Mouse (Mus musculus) limb, embryonic 15.5 days (tissue): ENCODE data around the gene Pi4k2a. TPM values are rescaled to one million over a fixed set of nuclear protein-coding genes. Genes with fewer than 3 reads are reported as not detected.
A peak's percentile ranks its signal among the peaks of the same experiment; 100 is the strongest.

Experiments
- ATAC-seq: fragments of 200-750 bp; cut with Nextera tagmentation; 2 replicates; pipeline ENCODE4 v1.8.0; 2017; ENCODE audit warnings: low read depth, moderate TSS enrichment; ENCODE audit not compliant: insufficient number of reproducible peaks, low FRiP score, low TSS enrichment
- H3K27ac ChIP-seq: fragments of 300-500 bp; sonication (generic); 2 replicates; pipeline ENCODE4 v1.5.1; 2015; ENCODE audit warnings: moderate library complexity, mild to moderate bottlenecking, inconsistent platforms
- H3K27me3 ChIP-seq: fragments of 300-500 bp; sonication (generic); 2 replicates; pipeline ENCODE4 v1.6.1; 2015; ENCODE audit warnings: inconsistent platforms
- H3K36me3 ChIP-seq: fragments of 300-500 bp; sonication (generic); 2 replicates; pipeline ENCODE4 v1.6.1; 2015; ENCODE audit warnings: inconsistent platforms
- H3K4me1 ChIP-seq: fragments of 300-500 bp; sonication (generic); 2 replicates; pipeline ENCODE4 v1.6.1; 2015; ENCODE audit warnings: inconsistent platforms
- H3K4me2 ChIP-seq: fragments of 300-500 bp; sonication (generic); 2 replicates; pipeline ENCODE4 v1.6.1; 2015; ENCODE audit warnings: mild to moderate bottlenecking, inconsistent platforms
- H3K4me3 ChIP-seq: fragments of 300-500 bp; sonication (generic); 2 replicates; pipeline ENCODE4 v1.5.1; 2015; ENCODE audit warnings: mild to moderate bottlenecking, inconsistent platforms
- H3K9ac ChIP-seq: fragments of 300-500 bp; sonication (generic); 2 replicates; pipeline ENCODE4 v1.6.1; 2015; ENCODE audit warnings: inconsistent platforms
- H3K9me3 ChIP-seq: fragments of 300-500 bp; sonication (generic); 2 replicates; pipeline ENCODE4 v1.6.1; 2016; ENCODE audit warnings: inconsistent platforms
- WGBS: fragments of 180-500 bp; shearing (Covaris S2); methylation state at CpG from one replicate; pipeline ENCODE4 v1.1.7; 2015; 5-methylcytosine and 5-hydroxymethylcytosine counted together
- polyA plus RNA-seq: library from polyadenylated mRNA; unstranded; fragments of >200 nt; fragmentation: Nextera tagmentation; extraction: Ambion mirVana; gene quantifications from 2 replicates; pipeline ENCODE4 v1.2.1, GENCODE M21; 2015

Gene Pi4k2a
- polyA plus RNA-seq, 1 experiment from 2014 or later: 23.7 TPM

DNA sequence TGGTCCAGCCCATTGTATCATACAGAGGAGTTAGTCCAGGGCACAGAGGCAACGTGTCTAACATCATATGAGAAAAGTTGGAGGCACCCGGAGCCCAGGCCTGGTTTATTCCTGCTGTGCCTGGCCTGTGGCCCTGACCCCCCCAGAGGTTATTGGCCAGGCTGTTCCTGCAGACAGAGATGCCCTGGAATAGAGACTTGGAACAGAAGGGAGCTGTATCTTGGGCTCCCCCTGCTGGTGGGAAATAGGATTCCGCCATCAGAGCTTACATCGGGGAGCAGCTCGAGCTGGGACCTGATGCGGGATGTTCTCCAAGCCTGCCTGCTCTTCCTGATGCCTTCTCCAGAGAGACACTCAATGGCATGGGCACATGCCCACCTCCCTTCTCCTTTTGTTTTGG, 61.7 kb downstream of the Pi4k2a start:
- no peak overlapping the region for H3K4me2 ChIP-seq
- peak overlapping the region; percentile 69 for H3K27ac ChIP-seq
- H3K4me3 ChIP-seq: no peak overlapping the region
- peak; percentile 26; the same call in 1 of the 2 replicates for ATAC-seq
- no peaks in the 10 kb centered on the region for H3K9me3 ChIP-seq
- H3K4me1 ChIP-seq: peaks cover 48% of the 10 kb centered on the region
- no peaks in the 10 kb centered on the region for H3K27me3 ChIP-seq
- WGBS: 3% methylated on average over 6 of the region's 6 CpGs
- H3K9ac ChIP-seq: no peak overlapping the region
- peaks cover 13% of the 10 kb centered on the region for H3K36me3 ChIP-seq

DNA sequence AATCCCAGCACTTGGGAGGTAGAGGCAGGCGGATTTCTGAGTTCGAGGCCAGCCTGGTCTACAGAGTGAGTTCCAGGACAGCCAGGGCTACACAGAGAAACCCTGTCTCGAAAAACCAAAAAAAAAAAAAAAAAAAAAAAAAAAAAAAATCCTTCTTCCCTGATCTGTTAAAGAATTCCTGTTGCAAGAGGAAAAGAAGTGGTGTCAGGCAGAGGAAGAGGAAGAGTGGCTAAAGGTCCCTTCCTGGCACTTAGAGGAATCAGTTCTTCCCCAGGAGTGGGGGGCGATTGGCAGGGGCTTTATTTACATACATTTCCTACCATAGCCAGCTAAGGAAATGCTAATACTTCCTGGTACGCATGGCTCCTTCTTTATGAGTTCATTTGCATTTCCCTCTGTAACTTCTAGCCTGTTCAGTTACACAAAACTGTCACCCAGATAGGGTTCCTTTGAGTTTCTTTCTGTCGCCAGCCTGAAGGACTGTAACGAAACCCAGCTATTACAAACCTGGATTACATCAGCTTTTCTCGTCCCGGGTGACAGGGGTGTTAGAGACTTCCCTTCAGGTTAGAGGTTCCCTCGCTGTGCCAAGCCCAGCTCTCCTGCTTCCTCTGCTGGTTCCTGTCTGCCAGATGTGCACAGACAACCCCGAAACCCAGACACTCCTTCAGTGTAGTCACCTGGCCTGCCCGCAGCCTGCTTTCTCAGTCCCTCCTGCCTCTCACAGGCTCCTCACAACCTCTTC, 67.4 kb downstream of the Pi4k2a start:
- Histone ChIP-seq H3K4me3 (no peak overlapping the region), H3K4me2 (no peak overlapping the region), H3K36me3 (no peaks in the 10 kb centered on the region), H3K9me3 (no peaks in the 10 kb centered on the region), H3K4me1 (0 out of 2 replicates have a peak, but pooled peaks cover 3% of the 10 kb centered on the region), H3K27me3 (no peaks in the 10 kb centered on the region), H3K9ac (no peak overlapping the region), H3K27ac (no peak overlapping the region)
- ATAC-seq: no peak
- WGBS: 45% methylated on average over 12 of the region's 12 CpGs

DNA sequence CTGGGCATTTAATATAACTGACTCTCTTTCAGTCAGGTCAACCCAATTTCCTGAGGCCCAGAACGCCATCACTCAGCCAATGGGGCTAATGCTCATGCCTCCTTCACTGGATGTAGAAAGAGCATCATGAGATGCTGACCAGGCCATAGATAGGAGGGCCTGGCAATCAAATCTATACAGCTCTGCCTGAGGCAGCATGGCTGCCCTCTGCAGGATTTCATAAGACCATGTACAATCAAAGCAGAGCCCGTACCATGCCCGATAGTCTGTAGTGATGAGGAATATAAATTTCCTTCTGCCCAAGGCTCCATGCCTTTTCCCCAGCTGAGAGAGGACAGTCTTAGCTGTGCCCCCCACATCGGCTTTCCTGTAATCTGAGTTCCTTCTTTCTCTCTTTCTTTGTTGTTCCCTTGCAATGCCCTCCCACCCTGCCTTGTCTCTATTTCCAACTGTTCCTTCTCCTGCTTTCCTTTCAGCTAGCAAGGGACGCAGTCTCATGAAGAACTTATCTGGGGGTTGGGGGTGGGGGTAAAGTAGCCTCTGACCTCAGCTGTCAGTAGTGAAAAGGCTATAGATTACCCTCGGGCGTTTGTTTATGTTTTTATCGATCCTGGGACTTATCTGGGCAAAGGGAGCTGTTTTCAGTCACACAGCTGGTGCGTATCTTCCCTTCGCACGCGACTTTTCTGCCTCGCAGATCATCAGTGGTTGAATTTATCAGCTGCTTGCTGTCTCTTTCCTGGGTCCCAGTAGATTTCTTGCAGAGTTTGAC, 68.2 kb downstream of the Pi4k2a start:
- H3K36me3 ChIP-seq: no peaks in the 10 kb centered on the region
- no peak overlapping the region for H3K4me2 ChIP-seq
- ATAC-seq: no peak
- H3K9ac ChIP-seq: no peak overlapping the region
- H3K27me3 ChIP-seq: no peaks in the 10 kb centered on the region
- H3K27ac ChIP-seq: no peak overlapping the region
- H3K4me3 ChIP-seq: no peak overlapping the region
- H3K4me1 ChIP-seq: no peaks in the 10 kb centered on the region
- no peaks in the 10 kb centered on the region for H3K9me3 ChIP-seq
- WGBS: 55% methylated on average over 13 of the region's 13 CpGs

DNA sequence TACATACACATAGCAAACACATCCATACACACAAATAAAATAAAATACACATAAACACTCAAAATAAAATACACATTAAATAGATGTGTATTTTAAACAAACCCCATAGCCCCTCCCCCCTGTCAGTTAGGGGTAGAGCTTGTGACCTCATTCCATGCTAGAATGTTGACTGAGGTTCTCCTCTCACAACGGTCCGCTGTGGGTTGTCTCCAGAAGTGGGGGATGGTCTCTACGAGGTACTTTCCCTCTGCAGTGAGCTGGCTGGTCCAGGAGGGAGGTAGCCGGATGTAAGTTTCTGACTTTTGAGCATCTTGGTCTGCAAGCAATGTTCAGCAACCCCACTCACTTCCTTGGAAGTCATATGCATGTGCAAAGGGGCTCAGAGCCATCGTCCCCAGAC, 73.5 kb downstream of the Pi4k2a start, which contains the start of gene Zfyve27:
Gene Zfyve27 (plus strand): TSS at position 188 of the 400 bp plus-strand sequence.
- ATAC-seq: no peak
- 69% methylated on average over 5 of the region's 5 CpGs for WGBS
- no peak within 1 kb of the TSS for H3K27ac ChIP-seq
- H3K9me3 ChIP-seq: no peaks in the 10 kb centered on the region
- no peak within 1 kb of the TSS for H3K4me3 ChIP-seq
- no peak within 1 kb of the TSS for H3K4me2 ChIP-seq
- H3K4me1 ChIP-seq: peaks cover 16% of the 10 kb centered on the region
- H3K9ac ChIP-seq: no peak within 1 kb of the TSS
- no peaks in the 10 kb centered on the region for H3K36me3 ChIP-seq
- peaks cover 15% of the 10 kb centered on the region for H3K27me3 ChIP-seq

DNA sequence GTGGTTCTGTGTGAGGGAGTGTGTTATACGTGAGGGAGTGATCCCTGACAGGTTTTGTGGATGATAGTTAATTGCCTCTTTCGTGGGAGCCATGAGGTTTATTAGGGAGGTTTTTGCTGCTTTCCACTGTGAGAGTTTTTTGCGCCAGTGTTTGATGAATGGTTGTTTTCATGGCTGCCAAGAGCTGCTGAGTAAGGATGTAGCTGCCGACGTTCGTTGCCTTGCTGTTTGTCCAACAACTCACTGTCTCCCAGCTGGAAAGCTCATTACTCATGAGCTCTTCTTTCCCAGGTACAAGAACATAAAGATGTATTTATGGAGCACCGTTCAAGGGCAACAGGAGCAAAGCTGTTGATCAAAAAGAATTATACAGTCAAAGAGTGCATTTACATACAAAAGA, 73.9 kb downstream of the Pi4k2a start:
- no peak for ATAC-seq
- no peak overlapping the region for H3K4me2 ChIP-seq
- H3K4me3 ChIP-seq: no peak overlapping the region
- H3K9me3 ChIP-seq: no peaks in the 10 kb centered on the region
- WGBS: 31% methylated on average over 7 of the region's 7 CpGs
- H3K27ac ChIP-seq: no peak overlapping the region
- H3K4me1 ChIP-seq: peaks cover 16% of the 10 kb centered on the region
- H3K27me3 ChIP-seq: peaks cover 19% of the 10 kb centered on the region
- no peaks in the 10 kb centered on the region for H3K36me3 ChIP-seq
- H3K9ac ChIP-seq: no peak overlapping the region

DNA sequence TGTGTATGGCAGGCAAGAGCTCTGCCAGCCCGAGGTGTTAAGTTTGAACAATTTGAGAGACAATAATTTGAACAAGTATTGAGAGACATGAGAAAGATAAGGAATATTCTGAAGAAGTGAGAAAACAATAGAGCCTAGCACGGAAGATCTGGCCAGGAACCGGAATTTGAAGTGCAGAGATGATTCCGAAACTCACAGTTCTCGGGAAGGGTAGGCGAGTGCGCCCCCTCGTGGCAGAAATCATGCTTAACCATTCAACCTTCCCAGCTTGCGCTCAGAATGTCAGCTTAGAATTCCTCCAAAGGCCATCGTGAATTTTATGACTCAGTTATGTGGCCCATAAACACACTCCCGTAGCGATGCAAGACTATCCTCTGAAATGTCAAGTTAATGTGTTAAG, 75.9 kb downstream of the Pi4k2a start:
- H3K4me2 ChIP-seq: peak overlapping the region; percentile 37
- no peaks in the 10 kb centered on the region for H3K9me3 ChIP-seq
- H3K36me3 ChIP-seq: no peaks in the 10 kb centered on the region
- WGBS: 3% methylated on average over 12 of the region's 12 CpGs
- peak overlapping the region; percentile 16; the same call in 1 of the 2 replicates for H3K4me3 ChIP-seq
- no peak for ATAC-seq
- no peak overlapping the region for H3K9ac ChIP-seq
- peaks cover 21% of the 10 kb centered on the region for H3K27me3 ChIP-seq
- peaks cover 28% of the 10 kb centered on the region for H3K4me1 ChIP-seq
- H3K27ac ChIP-seq: no peak overlapping the region

DNA sequence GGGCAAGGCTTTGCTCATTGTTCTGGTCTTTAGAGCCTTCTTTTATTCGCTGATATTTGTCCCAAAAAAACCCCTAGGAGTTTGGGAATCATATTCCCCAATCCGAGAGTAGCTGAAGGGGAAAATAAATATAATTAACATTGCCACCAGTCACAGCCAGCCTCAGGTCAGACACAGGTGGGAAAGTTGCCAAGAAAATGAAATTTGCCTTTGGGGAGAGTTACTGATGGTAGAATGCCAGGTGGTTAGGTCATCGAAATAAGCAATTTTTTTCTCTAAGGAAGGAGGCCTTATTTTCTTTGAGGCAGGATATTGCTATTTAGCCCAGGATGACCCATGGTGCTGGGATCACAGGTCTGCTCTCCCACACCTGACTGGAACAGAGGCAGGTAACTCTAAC, 76.5 kb downstream of the Pi4k2a start:
- H3K27ac ChIP-seq: no peak overlapping the region
- H3K4me3 ChIP-seq: no peak overlapping the region
- 25% methylated on average over 3 of the region's 3 CpGs for WGBS
- H3K9ac ChIP-seq: no peak overlapping the region
- H3K36me3 ChIP-seq: no peaks in the 10 kb centered on the region
- H3K9me3 ChIP-seq: no peaks in the 10 kb centered on the region
- no peak for ATAC-seq
- peaks cover 34% of the 10 kb centered on the region for H3K4me1 ChIP-seq
- no peak overlapping the region for H3K4me2 ChIP-seq
- H3K27me3 ChIP-seq: peaks cover 21% of the 10 kb centered on the region

DNA sequence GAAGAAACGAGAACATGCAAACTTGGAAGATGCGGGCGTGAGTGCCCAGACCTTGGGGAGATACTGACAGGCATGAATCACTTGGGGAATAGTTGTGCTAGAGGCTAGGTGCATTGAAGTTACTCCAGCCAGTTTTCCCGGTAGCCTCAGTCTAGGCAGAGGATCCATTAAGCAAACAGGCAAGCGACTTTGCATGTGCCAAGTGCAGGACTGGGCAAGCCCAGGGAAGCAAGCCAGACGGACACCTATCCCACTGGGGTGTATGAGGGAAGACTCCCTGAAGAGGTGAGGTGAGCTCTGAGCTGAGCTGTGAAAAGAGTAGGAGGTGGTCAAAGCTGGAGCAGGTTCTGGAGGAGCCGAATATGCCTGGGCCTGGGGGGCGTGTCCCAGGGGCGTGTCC, 77.2 kb downstream of the Pi4k2a start:
- H3K27ac ChIP-seq: no peak overlapping the region
- H3K4me2 ChIP-seq: no peak overlapping the region
- H3K36me3 ChIP-seq: no peaks in the 10 kb centered on the region
- H3K4me3 ChIP-seq: no peak overlapping the region
- 51% methylated on average over 9 of the region's 9 CpGs for WGBS
- H3K9ac ChIP-seq: no peak overlapping the region
- no peaks in the 10 kb centered on the region for H3K9me3 ChIP-seq
- ATAC-seq: no peak
- peaks cover 38% of the 10 kb centered on the region for H3K4me1 ChIP-seq
- peaks cover 21% of the 10 kb centered on the region for H3K27me3 ChIP-seq

DNA sequence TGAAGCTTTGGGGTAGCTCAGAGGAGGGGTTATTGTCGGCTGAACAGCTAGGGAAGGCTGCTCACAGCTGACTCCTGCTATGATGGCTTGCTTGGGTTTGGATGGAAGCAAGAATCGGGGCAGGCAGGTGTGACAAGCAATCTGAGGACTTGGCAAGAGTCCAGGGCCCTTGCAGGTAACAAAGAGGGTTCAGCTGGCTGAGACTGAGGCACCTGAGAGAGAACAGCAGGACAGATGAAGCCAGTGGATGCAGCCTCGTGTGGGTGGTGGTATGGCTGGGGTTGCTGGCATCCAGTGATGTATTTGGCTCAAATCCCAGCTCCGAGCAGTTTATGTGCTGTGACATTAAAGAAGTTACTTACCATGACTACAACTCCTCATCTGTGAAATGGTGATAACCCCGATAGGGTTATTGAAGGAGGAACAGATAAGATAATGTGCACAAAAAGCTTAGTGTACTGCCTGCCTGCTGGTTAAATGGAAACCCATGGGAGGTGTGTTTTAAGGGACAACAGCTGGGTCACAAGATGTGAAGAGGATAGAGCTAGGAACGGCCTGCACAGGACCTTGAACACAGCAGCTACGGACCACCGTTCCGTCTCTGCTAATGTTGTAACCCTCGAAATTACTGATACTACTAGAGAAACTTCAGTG, 79.2 kb downstream of the Pi4k2a start:
- no peak overlapping the region for H3K9ac ChIP-seq
- 67% methylated on average over 10 of the region's 10 CpGs for WGBS

DNA sequence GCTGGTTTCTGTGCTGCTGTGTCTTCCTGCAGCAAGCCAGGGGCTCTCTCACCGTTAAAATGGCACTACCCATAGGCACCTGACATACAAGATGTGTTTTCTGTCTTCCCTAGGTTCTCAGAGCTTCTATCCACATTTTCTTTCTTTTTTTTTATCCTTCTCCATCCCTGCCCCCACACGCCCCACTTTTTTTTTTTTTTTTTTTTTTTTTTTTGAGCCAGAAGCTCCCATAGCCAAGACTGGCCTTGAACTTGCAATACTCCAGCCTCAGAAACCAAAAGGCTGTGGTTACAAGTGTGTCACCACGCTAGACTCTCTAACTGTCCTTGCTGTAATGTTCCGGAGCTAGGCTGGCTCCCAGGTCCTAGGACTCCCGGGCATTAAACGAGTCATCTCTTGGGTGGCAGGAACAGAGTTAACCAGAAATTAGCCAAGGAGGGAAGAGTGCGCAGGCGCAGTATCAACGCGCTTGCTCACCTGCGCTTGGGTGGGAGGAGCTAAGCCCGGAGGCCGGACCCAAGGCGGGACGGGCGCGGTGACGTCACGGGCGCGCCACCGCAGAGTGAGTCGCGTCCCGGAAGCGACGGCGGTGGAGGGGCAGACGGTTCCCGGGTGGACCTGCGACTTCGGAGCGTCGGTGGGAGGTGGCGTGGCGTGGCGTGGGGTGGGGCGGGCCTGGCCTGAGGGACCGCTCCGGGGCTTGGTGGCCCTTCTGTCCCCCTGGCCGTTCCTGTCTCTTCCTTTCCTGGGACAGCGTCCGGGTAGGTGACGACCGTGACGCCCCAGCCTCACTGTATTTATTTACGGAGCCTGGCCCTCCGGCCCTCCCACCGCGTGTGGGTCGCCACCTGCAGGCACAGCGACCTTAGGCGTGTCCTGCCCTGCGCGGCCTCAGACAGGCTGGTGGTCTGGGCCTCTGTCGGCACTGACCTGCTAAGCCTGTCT, 80.0 kb downstream of the Pi4k2a start:
- Histone ChIP-seq H3K36me3 (no peaks in the 10 kb centered on the region), H3K9me3 (no peaks in the 10 kb centered on the region), H3K4me3 (peak overlapping the region; percentile 89), H3K27ac (no peak overlapping the region), H3K27me3 (peaks cover 21% of the 10 kb centered on the region), H3K4me2 (peak overlapping the region; percentile 54), H3K4me1 (peaks cover 36% of the 10 kb centered on the region), H3K9ac (peak overlapping the region; percentile 79)
- ATAC-seq: peak; percentile 82
- 2% methylated on average over 53 of the region's 56 CpGs for WGBS

More for the DNA sequence above, 79.2 kb downstream of the Pi4k2a start:
- Histone ChIP-seq H3K4me3 (no peak overlapping the region), H3K36me3 (no peaks in the 10 kb centered on the region), H3K27me3 (peaks cover 21% of the 10 kb centered on the region), H3K4me1 (peaks cover 36% of the 10 kb centered on the region), H3K9me3 (no peaks in the 10 kb centered on the region), H3K27ac (no peak overlapping the region), H3K4me2 (no peak overlapping the region)
- ATAC-seq: no peak
